Mouse (Mus musculus) CD8-positive naive resting alpha-beta T cell, adult 2 months (primary cell): ENCODE results near the gene F2rl2.

ENCODE experiments used
- DNase-seq, 2 experiments: peaks; one replicate each; pipeline ENCODE4 v3.0.0; 2022; ENCODE audit warnings: low read depth in 2 of 2, low spot score in 2 of 2

Gene F2rl2

DNA sequence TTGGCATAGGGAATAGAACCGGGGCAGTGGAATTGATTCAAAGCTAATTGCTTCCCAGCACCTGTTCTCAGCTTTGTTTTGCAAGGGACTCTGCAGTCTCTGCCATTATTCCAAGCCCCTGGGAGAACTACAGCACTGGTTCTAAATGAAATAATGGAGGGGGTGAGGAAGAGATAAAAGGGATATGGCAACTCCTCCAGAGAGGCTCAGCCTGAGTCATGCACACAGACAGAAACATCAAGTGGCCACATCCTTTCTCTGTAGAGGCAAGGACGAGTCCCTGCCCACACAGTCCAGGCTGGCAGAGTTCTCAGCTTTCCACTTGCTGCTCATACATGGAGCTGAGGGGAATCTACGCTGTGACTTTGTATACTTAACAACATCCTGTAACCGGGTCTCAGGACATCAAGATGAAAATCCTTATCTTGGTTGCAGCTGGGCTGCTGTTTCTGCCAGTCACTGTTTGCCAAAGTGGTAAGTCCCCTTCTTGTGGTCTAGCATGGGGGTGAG is at the start of gene F2rl2:
F2rl2 (plus strand) TSS at position 200 of the 510 bp plus-strand sequence.
- peak; percentile 33 to 43 for DNase-seq

DNA sequence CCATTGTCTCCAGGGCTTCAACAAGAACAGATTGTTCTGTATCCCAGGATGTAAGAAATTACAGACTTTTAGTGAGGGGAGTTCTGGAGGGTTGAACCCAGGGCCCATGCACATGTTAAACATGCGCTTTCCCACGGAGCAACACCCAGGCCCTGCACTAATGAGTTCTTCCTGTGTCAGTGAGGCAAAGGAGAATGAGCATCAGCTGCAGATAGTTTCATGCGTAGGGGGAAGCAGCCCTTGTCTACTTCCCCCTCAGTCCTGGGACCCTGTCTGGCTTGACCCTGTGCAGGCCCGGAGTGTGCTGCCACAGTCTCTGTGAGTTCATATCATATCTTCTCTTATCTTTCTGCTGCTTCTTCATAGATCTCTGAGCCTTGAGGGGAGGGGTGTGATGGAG is 49.4 kb upstream of the F2rl2 start:
- DNase-seq, result no peak

DNA sequence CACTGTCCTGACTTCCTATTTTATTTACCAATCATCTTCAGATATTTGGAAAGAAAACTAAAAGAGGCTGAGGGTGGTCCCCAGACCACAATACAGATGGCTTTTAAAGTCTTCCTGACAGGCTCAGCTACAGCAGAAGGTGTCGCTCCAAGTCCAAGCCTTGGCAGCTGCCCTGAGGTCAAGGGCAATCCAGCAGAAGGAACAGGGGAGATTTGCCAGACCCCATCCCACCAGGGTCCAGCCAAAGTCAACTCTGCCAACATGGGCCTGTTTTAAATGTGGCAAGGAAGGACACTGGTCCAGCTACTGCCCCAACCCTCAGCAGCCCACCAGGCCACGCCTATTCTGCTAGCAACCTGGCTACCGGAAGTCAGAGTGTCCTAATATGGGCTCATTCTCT is 46.7 kb upstream of the F2rl2 start:
- DNase-seq, result no peak

DNA sequence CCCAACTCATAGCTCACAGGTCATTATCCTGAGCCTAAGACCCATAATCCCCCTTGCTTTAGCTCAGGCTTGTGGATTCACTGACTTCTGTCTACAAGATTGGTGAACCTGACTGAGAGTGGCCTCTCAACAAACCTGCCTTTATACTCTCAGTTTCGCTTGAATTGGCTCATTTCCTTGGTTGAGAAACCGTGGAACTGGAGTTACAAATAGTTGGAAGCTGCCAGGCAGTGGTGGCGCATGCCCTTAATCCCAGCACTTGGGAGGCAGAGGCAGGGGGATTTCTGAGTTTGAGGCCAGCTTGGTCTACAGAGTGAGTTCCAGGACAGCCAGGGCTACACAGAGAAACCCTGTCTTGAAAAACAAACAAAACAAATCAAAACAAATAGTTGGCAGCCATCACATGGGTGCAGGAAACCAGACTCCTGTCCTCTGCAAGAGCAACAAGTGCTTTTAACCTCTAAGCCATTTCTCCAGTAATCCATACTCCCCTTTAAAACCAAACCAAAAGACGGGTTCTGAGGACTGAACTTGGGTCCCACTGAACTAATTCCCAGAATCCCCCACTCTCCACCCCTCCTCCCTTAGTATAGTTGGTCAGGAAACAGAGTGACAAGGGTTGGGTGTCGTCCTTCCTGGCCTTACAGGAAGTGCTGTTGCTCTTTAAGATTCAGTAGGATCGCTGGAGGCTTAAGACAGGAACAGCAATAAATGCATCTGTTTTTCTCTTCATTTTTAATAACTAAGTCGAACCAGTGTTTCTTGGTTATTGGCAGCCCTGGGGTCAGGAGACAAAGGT is 44.6 kb upstream of the F2rl2 start:
- no peak for DNase-seq

DNA sequence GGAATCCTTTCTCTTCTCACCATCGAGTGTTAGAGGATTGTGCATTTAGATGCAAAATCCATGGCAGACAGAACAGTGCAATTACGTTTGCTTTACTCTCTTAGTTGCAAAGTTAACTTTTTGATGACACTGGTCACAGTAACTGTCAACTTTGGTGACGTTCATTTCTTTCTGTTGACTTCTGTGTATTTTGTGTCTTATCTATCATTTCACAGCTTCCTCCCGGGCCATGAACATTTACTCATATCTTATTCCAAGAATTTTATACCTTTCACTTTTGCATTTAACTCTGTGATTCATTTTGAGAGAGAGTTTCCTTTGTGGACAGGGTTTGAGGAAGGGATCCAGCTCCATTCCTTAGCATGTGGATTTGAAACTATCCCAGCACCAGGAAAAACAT is 43.0 kb upstream of the F2rl2 start:
- DNase-seq, result no peak

DNA sequence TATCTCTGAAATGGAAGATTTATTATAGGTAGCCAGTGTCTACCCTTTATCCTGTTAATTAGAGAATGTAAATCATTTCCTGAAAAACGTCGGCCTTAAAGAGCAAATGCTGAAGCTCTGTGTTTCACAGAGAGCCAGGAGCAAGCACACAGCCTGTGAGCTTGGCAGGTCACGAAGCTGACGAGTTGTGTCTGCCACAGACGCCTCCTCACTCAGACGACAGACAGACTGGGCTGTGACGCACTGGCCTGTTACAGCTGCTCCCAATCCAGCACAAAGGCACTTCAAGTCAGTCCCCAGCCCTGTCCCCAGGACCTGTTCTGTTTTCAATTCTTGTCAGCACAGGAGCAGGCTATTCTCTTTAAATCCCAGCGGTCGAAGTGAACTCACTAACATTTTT is 41.4 kb upstream of the F2rl2 start:
- no peak for DNase-seq

DNA sequence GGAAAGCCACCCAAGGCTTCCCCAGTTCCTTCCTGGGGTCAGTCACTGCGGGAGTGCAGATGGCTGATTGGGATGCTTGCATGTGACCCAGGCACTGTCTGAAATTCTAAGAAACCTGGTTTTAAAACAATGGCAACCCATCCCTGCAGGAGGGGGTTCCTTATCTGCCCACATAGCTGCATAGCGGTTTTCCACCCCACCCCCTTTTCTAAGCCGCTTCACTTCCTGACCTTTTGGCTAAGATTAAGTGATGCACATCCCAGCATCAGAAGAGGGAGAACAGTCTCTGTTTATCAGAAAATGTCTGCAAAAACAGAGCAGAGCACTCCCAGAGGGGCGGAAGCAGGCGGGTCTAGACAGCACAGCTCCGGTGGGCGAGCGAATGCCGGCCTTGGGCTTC is 39.5 kb upstream of the F2rl2 start:
- no peak for DNase-seq

DNA sequence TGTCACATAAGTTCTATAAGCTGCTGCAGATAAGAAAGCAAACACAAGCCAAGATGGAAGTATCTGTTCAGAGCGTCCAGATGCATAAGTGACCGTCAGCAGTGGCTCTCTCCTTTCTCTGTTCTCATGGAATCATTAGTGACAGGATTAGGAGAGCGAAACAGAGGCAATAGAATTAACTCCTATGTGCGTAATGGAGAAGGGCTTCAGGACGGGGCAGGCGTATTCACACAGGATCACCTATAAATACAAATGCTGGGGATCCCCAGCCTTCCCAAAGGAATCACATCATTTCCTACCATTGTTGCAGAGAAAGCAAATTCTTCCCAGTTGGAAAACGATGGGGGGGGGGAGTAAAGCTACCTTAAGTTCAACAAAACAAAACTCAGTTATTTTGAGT is 37.2 kb upstream of the F2rl2 start:
- DNase-seq, result no peak

DNA sequence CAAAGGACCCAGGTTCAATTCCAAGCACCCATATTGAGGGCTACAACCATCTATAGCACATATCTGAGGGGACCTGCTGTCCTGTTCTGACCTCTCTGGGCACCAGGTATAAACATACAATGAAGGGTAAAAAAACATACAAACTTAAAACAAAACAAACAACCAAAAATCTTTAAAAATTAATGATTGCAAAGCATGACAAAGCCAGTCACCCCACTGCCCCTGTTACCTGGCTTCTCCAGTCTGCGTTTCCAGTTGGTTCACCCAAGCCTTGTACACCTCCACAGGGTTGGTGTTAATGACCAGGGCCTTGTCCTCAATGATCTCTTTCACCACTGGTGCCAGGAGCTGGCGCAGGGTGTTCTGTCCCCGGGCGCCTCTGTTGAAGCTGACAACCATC is 32.8 kb upstream of the F2rl2 start:
- no peak for DNase-seq

DNA sequence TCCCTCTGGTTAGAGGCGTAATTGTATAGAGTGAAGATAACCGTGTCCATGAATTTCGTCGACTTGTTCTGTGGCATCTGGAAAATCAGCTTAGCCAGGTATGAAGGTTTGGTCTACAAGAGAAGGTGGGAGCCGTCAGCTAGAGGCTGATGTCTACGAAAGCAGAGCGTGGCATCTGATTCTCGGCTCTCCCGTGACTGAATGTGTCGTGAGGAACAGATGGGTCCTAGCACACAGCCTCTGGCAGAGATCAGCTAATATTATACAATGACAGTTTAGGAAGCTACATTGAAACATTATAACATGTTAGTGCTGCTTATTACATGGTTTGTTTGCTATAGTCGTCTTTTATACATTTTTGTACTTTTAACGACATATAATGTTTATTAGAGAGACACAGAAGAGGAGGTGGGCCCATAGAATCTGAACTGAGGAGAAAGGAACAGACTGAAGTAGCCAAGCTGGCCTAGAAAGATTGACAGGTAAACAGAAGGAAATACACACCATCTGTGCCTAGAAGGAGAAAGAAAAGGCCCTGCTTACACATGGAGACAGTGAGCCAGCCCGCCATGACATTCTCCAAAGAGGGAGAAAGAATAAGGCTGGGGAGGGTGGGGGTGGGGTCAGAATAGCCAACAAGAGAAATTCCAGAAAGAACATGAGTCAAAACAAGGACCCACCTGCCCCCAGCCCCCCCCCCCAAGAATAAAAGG is 30.9 kb upstream of the F2rl2 start:
- DNase-seq, result no peak

DNA sequence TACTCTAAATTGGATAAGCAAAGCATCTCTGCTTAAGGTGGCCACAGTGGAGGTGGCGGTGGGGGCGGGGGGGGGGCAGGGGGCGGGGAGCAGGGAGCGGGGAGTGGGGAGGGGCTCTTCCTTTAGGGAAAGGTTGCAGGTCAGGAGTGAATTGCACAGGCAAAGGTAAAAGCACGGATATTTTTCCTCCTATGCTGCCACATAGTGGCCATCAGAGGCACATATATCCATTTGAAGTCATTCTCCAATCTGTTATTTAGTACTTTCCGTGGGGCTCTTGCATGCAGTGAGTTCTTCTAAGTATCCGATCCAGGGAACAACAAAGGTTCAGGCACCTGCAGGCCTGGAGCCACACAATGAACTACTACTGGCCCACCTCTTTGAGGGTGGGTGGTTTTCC is 29.4 kb upstream of the F2rl2 start:
- no peak for DNase-seq

DNA sequence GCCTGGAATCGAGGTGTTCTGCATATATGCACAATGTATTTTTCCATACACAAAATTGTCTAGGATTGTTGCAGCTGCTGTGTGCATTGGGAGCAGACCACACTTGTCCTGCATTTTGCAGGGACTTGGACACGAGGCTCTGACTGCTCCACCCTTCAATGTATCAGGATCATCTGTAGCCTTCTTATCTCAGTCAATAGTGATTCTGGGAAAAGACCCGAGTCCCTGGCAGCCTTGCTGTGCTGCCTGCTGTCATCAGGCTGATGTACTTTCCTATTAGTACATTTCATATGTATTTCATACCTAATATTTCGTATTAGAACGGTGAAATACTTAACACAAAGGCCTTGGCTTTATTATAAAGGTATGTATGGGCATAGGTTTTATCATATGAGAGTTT is 26.1 kb upstream of the F2rl2 start:
- DNase-seq, result no peak

DNA sequence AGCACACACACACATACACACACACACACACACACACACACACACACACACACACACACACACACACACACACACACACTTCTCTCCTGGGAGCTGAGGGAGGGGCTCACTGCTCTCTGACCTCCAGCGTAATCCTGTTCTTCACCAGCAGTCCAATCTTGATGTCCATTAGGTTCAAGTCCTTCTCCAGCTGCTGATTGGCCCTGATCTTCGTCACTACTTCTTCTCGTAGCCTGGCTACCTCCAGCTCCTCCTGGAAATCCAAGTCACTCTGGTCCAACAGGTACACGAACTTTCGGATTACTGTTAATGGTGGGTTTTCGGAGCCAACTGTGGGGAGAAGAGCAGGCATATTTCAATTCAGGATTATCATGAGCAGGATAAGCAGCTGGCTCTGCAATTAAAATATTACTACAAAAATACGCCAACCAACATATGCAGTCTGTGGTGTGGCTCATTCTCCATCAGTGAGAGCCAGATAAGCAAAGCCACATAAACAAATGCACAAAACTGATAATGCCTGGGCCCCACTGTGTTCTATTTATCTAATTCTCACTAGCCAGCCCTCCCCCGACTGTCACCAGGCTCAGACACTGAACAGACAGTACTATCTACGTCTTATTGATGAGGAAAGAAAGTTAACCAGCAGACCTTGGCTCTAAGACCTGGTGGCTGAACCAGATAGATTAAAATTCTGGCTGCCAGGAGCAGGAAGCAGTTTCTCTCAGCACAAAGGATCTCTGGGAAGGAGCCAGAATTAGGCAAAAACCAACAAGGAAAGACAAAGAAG is 25.4 kb upstream of the F2rl2 start:
- DNase-seq, result no peak

DNA sequence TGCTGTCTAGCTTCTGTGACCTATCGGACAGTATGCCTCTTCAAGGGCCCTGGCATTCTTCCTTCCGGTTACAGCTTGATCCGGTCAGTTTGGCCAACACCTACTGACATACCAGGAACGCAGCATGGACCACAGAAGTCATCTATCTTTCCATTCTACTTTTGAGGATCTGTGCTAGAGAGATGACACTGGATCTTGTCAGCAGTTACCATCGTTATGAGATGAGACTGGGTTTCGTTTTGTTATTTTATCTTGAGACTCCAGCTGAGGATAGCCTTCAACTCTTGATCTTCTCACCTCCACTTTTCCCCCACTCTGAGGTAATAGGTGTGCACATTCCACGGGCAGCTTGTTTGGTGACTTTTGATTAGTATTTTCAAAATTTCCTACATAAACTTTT is 24.3 kb upstream of the F2rl2 start:
- DNase-seq, result no peak

DNA sequence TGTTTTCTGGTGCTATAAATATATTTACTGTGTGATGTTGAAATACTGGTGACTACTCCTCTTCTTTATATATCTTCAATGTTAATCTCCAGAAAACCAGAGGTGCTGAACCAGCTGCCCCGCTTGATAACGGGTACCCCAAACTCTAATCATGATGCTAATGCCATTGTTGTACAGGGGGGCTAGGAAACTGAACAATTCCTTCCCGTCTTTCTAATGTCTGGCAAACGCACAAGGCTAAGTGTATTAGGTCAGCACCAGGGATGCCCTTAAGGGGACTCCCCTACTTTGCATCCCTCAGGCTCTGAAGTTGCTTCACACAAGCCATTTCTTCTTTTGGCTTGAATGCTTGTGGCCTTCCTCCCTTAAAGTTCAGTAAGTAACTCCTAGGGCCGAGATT is 17.6 kb upstream of the F2rl2 start:
- DNase-seq, result no peak

DNA sequence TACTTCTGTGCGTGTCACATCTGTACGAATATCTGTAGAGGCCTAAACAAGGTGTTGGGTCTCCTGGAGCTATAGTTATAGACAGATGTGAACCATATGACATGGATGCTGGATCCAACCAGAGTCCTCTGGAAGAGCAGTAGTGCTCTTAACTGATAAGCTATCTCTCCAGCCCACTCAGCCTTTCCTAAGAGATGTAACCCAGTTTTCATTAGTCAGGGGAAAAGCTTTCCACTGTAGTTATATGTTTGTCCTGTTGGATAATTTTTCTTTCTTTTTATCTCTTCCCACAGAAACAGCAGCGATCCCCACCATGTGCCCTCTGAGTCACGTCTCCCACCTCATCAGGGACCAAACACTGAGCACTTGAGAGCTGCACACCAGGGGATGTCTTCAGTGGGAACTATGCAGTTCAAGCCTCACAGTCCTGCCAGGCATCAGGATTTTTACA is 17.1 kb upstream of the F2rl2 start:
- no peak for DNase-seq

DNA sequence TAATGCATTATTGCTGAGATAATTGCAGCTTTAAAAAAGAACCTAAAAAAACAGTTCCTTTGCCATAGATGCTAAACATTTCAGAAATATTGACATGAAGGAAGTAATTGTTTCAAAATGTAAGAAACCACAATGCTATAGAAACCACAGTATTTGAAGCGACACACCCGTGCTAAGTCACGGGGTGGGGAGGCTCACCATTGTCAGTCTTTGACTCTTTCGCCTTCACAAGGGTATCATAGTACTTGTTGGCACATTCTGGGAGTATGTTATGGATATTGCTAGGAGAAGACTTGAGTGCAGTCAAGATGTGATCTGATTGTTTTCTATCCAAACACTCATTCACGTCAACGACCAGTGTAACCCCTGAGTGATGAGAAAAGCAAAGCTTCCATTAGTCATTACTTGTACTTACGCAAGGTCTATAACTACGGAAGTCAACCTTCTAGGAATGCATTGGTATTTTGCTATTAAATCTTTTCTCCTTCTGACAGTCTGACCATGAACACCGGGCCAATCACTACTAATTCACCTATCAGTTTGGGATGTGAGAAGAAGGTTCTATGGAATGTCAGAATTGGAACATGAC is 11.9 kb upstream of the F2rl2 start:
- DNase-seq, result peak in 1 of 2 experiments; percentile 21

DNA sequence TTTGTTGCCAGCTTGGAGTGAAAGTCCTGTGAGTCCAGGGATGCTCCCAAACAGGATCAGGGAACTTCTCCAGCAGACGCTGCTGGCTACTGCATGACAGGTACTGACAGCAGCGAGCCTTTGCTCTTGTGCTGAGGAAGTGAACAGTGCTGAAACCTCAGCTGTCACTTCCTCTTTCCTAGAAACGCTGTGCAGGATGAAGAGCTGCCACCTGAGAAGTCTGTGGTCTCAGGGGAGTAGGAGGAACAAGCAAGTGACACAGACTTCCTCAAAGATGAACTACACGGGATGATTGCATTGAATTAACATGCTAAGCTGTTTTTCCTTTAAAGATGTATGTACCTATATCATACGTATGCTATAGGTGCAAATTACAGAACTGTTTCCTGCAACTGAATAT is 10.9 kb upstream of the F2rl2 start:
- peak; percentile 33 to 54 for DNase-seq

DNA sequence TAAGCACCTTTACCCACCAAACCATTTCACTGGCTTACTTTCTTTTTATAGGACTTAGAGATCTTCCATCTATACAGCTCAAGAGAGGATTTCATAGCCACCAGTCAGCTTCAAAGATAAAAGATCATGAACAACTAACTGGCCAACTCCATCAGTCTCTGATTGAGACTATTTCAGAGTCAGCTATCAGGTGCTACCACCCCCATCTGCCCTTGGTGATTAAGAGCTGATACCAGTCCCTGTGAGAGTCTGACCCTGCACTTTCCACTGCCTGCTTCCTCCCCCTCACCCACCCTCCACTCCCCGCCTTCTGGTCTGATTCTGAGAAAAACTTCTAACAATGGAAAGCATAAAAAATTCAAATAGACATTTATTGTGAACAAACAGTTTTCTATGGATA is 8.1 kb upstream of the F2rl2 start:
- DNase-seq, result no peak

DNA sequence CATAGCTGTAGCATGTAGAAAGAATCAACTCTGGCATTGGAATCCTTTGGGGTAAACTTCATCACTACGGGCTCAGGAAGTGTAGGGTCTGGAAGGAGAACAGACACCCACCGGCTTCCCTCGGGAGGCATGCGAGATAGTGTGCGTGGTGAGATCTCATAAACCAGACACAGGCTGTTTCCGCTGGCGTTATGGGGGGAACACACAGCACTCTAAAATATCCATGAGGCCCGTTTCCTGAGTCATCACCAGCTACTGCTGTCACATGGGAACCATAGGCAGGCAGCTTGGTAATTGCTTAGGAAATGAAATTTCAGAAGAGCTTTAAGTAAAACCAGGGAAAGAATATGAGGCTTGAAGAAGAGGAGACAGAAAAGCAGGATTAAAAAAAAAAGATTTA is 4.5 kb upstream of the F2rl2 start:
- DNase-seq, result no peak

DNA sequence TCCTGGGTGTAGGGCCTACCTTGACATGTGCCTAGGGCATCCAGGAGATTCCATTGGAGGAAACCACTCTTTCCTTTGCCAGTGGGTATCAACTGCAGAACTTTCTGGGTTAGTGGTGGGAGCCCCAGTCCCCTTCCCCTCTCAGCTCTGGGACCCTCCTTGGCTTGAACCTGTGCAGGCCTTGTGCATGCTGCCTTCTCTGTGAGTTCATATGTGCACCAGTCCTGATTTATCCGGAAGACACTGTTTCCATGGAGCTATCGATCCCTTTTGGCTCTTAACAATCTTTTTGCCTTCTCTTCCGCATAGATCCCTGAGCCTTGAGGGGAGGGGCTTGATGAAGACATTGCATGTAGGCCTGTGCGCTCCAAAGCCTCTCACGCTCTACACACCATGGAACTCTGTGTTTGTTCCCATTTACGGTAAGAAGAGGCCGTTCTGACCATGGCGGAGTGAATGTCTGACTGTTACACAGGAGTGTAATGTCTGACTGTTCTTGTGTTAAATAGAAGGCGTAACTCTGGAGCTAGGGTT is 466 bp upstream of the F2rl2 start:
- no peak for DNase-seq
